Mouse (Mus musculus) gastrocnemius, postnatal 14 days (tissue): Measurements from ENCODE around the gene Xpnpep1. TPM values are rescaled to one million over a fixed set of nuclear protein-coding genes. Genes with fewer than 3 reads are reported as not detected.

ENCODE experiments used
- DNase-seq: peaks from one replicate; pipeline ENCODE4 v3.0.0; 2021; ENCODE audit warnings: mixed read lengths
- intact Hi-C: fragments of 180-260 bp; cut with DNase I; formaldehyde crosslinking; loops from one replicate; pipeline ENCODE4 v1.15.1; 2025; ENCODE audit warnings: low total_unique reads
- long read RNA-seq, 2 experiments: library from polyadenylated mRNA; stranded (forward); transcript quantifications; one replicate each; pipeline ENCODE4 v2.0.0; 2021
- total RNA-seq, 2 experiments: library from RNA; stranded (reverse); gene quantifications; 2 replicates each; pipeline ENCODE4 v1.2.3; 2021

Xpnpep1 gene
- total RNA-seq, result 10 to 100 TPM; 63.1 to 75.1 TPM
- long read RNA-seq, experiment 1, full-length matches to known transcripts, result 47 of 130 reads
- long read RNA-seq, experiment 1, partial matches to known transcripts, result 11 of 130 reads
- long read RNA-seq, experiment 1, other reads (novel, unspliced or antisense), result 72 of 130 reads
- long read RNA-seq, experiment 2, full-length matches to known transcripts, result 62 of 147 reads
- long read RNA-seq, experiment 2, partial matches to known transcripts, result 6 of 147 reads
- long read RNA-seq, experiment 2, other reads (novel, unspliced or antisense), result 79 of 147 reads

DNA sequence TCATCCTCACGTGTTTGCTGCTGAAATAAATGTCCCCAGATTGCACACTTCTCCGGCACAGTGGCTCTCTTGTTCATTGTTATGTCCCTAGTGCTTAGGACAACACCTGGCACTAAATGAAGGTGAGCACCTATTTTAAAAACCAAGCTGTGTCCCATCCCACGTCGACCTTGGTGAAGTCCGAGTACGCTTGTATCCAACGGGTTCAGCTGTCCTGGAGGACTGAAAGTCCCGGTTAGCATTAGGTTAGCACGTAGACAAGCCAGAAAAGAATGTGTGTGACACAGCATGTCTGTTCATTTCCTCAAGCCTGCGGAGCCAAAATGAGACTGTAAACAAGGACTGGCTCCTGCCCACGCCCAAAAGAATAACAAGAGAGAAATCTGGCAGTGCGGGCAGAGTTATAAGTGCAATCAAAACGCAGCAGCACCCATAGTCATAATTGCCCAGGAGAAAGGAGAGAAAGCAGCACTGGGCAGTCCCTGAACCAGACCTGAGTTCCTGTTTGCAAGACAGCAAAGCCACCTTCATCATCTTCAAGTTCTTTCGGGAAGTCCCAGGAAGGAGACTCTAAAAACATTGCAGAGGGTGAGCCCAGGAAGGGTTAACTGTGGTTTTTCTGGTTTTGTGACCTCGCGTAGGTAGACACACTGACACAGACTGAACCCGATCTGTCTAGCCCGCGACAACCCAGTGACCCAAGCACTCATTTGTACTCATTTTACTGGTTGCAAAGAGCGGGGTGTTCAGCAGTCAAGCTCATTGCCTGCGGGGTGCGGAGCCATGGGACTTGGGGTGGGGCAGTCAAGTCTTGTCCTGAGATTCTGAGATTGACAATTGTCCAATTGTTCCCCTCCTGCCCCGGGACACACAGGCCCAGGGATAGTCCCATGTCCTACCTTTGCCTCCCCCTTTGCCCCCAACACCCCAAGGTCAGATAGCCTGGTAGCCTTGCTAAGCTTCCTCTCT is at the start of gene Xpnpep1:
Gene Xpnpep1, minus strand, starts transcription at position 51 of the 969 bp plus-strand sequence.
- no peak for DNase-seq
- intact Hi-C loops, result no loop called here

DNA sequence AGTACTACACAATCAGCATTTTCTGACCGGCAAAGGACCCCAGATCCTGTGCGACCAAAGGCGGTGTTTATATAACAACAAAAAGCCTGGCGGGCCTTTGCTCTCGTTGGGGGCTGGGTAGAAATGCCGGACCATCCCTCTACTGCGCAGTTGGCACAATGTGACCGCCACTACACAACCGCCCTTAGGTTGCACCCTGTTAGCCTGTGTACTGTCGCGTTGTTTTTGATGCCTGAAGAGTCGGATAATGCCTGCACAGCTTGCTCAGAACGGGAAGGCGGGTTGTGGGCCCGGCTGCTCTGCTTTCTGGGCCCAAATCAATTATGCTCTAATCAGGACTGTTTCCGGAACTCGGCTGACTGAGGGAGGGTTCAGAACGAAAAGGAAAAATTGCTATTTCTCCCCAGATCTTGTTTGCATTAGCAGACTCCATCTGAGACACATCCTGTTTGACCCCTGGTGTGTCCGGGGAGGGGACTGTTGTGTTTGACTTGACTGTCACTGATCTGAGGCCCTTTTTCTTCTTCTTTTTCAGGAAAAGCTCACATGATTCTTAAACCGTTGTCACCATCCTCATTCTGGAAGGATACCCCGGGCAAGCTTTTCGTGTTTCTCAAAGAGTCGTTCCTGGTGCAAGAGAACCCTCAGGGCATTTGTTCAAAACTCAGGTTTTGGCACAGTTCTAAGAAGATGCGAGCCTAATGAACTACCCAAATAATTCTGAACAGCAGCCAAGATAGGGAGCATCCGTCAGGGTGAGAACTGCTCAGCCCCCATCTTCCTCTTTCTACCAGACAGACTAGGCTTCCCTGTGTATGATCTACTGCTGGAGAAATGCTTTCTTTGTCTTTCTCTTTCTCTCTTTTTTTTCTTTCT is 47.5 kb upstream of the Xpnpep1 start:
- intact Hi-C loops, result no loop called here
- DNase-seq, result no peak

GRCm38 (mm10) chr19:53086861-53087260 is 46.8 kb upstream of the Xpnpep1 start:
- DNase-seq, result peak; percentile 32
- intact Hi-C loops, result no loop called here

GRCm38 (mm10) chr19:53084735-53085134 is 44.7 kb upstream of the Xpnpep1 start:
- DNase-seq, result peak; percentile 38
- intact Hi-C loops, result loop anchor here (5.0 kb wide), 1 partner anchor 33 kb away; no protein-coding TSS in a partner anchor

DNA sequence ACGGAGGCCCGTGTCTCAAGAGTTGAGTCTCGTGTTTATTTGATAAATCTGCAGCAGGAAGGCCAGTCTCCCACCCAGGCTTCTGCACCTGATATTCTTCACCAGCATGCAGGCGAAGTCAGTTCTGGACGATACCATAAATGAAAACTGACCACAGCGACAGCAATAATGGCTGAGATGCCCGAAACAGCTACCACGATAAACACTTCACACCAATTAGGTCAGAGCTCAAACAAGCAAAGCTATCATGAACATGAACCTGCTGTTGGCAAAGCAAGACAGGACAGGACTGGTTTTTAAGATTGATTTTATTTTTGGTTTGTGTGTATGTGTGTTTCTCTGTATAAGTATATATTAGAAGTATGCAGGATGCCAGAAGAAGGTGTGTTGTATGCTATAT is 42.8 kb upstream of the Xpnpep1 start:
- DNase-seq, result no peak
- intact Hi-C loops, result loop anchor here (5.0 kb wide), 1 partner anchor 34 kb away; no protein-coding TSS in a partner anchor

DNA sequence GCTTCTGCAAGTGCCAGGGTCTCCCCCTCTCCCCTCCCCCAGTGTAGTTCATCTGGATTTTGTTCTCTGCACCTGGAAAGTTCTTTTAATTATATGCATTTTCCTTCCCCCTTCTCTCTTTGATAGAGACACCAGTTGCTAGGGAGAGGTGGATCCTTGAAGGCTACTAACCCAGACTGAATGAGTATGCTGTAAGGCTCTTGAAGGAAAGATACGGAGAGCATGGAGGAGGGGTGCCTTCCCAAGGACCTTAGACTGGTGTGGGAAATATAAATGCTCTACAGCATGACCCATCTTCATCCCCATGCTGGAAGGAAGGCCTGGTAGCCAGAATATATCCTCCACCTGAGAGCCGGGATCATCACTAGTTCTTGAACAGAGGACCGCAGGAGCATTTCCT is 41.3 kb upstream of the Xpnpep1 start:
- intact Hi-C loops, result loop anchor here (5.0 kb wide), 1 partner anchor 36 kb away; no protein-coding TSS in a partner anchor
- DNase-seq, result no peak

GRCm38 (mm10) chr19:53080921-53081320 is 40.9 kb upstream of the Xpnpep1 start:
- intact Hi-C loops, result loop anchor here (5.0 kb wide), 1 partner anchor 36 kb away; no protein-coding TSS in a partner anchor
- DNase-seq, result no peak

GRCm38 (mm10) chr19:53080487-53080886 is 40.5 kb upstream of the Xpnpep1 start:
- intact Hi-C loops, result loop anchor here (5.0 kb wide), 1 partner anchor 37 kb away; no protein-coding TSS in a partner anchor
- no peak for DNase-seq

DNA sequence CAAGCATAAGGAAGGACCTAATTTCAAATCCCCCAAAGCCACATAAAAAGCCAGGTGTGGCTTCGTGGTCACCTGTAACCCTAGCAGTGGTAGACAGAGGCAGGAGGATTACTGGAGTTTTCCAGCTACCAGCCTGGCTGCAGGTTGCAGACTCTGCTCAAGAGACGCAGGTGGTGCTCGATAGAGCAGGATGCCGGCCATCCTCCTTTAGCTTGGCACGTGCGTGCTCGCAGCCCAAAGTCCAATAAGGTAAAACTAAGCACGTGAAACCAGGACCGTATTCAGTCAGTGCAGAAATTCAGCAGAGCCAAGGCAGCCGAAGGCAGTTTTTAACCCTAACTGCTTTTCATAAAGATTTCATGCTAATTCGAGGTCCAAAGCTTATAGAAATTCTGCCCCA is 40.0 kb upstream of the Xpnpep1 start:
- intact Hi-C loops, result loop anchor here (5.0 kb wide), 1 partner anchor 37 kb away; no protein-coding TSS in a partner anchor
- no peak for DNase-seq

- DNase-seq, result no peak
- intact Hi-C loops, result no loop called here
These were observed 38.5 kb upstream of the Xpnpep1 start for GRCm38 (mm10) chr19:53078271-53079085.

DNA sequence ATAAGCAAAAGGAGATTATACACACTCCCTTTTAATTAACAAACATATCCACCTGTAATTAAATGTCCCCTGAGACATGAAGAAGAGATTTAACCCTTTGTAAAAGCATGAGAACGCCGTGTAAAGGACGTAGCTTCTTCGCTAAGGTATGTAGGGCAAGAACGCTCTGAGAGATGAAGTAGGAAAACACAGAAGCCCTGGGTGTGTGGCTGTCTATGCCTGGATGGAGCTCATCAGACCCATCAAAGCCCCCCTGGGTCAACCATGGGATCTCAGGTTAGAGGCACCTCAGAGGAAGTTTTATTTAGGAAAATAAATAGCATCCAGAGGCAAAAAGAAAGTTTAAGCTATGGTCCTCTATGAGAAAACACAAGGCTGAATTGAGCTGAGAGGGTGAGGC is 37.3 kb upstream of the Xpnpep1 start:
- no peak for DNase-seq
- intact Hi-C loops, result no loop called here

GRCm38 (mm10) chr19:53076238-53076981 is 36.4 kb upstream of the Xpnpep1 start:
- intact Hi-C loops, result no loop called here
- DNase-seq, result no peak

GRCm38 (mm10) chr19:53075896-53076237 is 35.9 kb upstream of the Xpnpep1 start:
- intact Hi-C loops, result no loop called here
- no peak for DNase-seq

DNA sequence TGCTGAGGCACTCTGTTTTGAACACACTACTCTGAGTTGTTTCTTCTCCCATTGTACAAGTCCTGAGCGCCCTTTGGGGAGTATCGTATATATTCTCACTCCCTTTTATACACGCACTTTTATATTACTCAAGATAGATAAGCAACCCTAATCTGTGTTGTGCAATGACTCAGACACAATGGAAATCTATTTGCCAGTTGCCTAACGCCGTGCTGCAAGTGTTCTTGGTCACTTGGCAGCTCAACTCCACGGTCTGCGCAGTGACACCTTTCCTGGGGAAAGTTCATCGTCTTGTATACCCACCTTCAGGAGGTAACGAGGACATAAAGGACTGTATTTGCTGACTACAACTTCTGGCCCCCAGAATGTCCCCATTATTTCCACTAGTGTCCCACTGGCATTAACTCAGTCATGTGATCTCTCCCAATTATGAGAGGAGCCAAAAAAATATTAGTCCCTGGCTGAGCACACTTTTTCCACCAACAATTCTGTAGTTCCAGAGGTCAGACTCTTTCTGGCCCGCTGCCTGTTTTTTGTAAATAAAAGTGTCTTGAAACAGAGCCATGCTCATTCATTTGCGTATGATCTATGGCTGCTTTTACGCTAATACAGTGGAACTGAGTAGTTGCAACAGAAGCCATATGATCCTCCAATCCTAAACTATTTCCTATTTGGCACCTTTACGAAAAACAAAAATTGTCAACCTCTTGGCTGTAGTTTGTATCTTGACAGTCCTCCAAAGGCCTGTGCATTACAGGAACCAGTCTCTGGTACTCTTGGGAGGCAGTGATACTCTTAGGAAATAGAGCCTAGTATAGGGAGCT is 35.1 kb upstream of the Xpnpep1 start:
- intact Hi-C loops, result no loop called here

GRCm38 (mm10) chr19:53073521-53073920 is 33.5 kb upstream of the Xpnpep1 start:
- intact Hi-C loops, result no loop called here
- no peak for DNase-seq

More for the DNA sequence above, 35.1 kb upstream of the Xpnpep1 start:
- DNase-seq, result no peak

- DNase-seq, result no peak
- intact Hi-C loops, result no loop called here
These were observed 32.4 kb upstream of the Xpnpep1 start for GRCm38 (mm10) chr19:53072406-53072805.

DNA sequence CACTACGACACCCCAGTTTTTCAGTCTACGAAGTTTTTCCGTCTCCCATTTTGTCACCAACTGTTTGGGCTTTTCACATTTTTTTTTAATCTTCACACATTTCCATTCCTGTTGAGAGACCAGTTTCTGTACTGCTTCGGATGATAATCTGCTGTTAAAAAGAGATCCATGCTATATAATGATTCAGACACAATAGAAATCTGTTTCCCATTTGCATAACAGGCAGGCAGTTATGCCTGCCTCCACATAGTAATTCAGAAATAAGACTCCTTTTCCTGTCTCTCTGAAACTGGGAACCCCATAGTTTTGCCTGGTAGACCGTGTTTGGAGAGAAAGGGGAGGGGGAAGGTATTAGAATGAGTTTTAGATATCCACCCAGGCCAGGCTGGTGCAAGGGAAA is 31.6 kb upstream of the Xpnpep1 start:
- DNase-seq, result no peak
- intact Hi-C loops, result no loop called here
